Mouse (Mus musculus): ENCODE measurements around the gene Mrpl53. TPM values are rescaled to one million over a fixed set of nuclear protein-coding genes. Genes with fewer than 3 reads are reported as not detected.

Gene Mrpl53
- polyA plus RNA-seq, 1 experiment from 2014 or later, result 134 TPM

GRCm38 (mm10) chr6:83116373-83117164 is 7.7 kb downstream of the Mrpl53 start:
- Histone ChIP-seq H3K4me3 (replicated peaks) (peak overlapping the region; percentile 83), H3K36me3 (peaks cover 34% of the 10 kb centered on the region), H3K27me3 (no peaks in the 10 kb centered on the region), H3K9ac (replicated peaks) (peak overlapping the region; percentile 90), H3K27ac (peak overlapping the region; percentile 78), H3K4me1 (replicated peaks) (peaks cover 33% of the 10 kb centered on the region), H3K4me2 (peak overlapping the region; percentile 96), H3K9me3 (no peaks in the 10 kb centered on the region)
- no peak for ATAC-seq (ENCODE audit: insufficient number of reproducible peaks, insufficient read depth, low FRiP score, low TSS enrichment, low read depth)
- 78% methylated on average over 11 of the region's 11 CpGs for WGBS

- Histone ChIP-seq H3K4me1 (replicated peaks) (peaks cover 33% of the 10 kb centered on the region), H3K4me3 (replicated peaks) (peak overlapping the region; percentile 83), H3K27me3 (no peaks in the 10 kb centered on the region), H3K36me3 (peaks cover 34% of the 10 kb centered on the region), H3K27ac (no peak overlapping the region), H3K9me3 (no peaks in the 10 kb centered on the region), H3K4me2 (peak overlapping the region; percentile 96), H3K9ac (replicated peaks) (0 out of 2 replicates have a peak overlapping the region, but pooled peaks have one; percentile 13)
- WGBS, result 81% methylated on average over 4 of the region's 4 CpGs
- no peak for ATAC-seq (ENCODE audit: insufficient number of reproducible peaks, insufficient read depth, low FRiP score, low TSS enrichment, low read depth)
Measured at GRCm38 (mm10) chr6:83117165-83117438, 8.3 kb downstream of the Mrpl53 start.

- H3K9ac ChIP-seq (replicated peaks), result 0 out of 2 replicates have a peak overlapping the region, but pooled peaks have one; percentile 13
- peaks cover 34% of the 10 kb centered on the region for H3K36me3 ChIP-seq
- H3K4me2 ChIP-seq, result no peak overlapping the region
- no peak overlapping the region for H3K4me3 ChIP-seq (replicated peaks)
- ATAC-seq (ENCODE audit: insufficient number of reproducible peaks, insufficient read depth, low FRiP score, low TSS enrichment, low read depth), result no peak
- no peak overlapping the region for H3K27ac ChIP-seq
- H3K4me1 ChIP-seq (replicated peaks), result peaks cover 37% of the 10 kb centered on the region
- H3K27me3 ChIP-seq, result no peaks in the 10 kb centered on the region
- 94% methylated on average over 13 of the region's 13 CpGs for WGBS
- H3K9me3 ChIP-seq, result no peaks in the 10 kb centered on the region
Measured at GRCm38 (mm10) chr6:83117616-83118015, 8.8 kb downstream of the Mrpl53 start.

DNA sequence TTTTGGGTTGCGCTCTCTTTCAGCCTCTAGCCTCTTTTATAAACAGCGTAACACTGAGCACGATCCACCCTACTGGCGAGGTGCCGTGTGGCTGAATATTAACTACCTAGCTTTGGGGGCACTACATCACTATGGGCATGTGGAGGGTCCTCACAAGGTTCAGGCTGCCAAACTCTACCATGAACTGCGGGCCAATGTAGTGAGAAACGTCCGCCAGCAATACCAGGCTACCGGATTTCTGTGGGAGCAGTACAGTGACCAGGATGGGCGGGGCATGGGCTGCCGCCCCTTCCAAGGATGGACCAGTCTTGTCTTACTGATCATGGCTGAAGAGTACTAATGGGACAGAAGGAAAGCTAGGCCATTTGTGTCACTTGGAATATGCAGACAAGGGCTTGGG is 9.5 kb downstream of the Mrpl53 start:
- no peak overlapping the region for H3K27ac ChIP-seq
- no peak for ATAC-seq (ENCODE audit: insufficient number of reproducible peaks, insufficient read depth, low FRiP score, low TSS enrichment, low read depth)
- H3K36me3 ChIP-seq, result peaks cover 40% of the 10 kb centered on the region
- H3K9ac ChIP-seq (replicated peaks), result no peak overlapping the region
- H3K27me3 ChIP-seq, result no peaks in the 10 kb centered on the region
- WGBS, result 86% methylated on average over 11 of the region's 11 CpGs
- H3K4me3 ChIP-seq (replicated peaks), result no peak overlapping the region
- peaks cover 45% of the 10 kb centered on the region for H3K4me1 ChIP-seq (replicated peaks)
- no peak overlapping the region for H3K4me2 ChIP-seq
- H3K9me3 ChIP-seq, result no peaks in the 10 kb centered on the region

- H3K27ac ChIP-seq, result 0 out of 2 replicates have a peak overlapping the region, but pooled peaks have one; percentile 17
- peaks cover 44% of the 10 kb centered on the region for H3K36me3 ChIP-seq
- ATAC-seq (ENCODE audit: insufficient number of reproducible peaks, insufficient read depth, low FRiP score, low TSS enrichment, low read depth), result no peak
- H3K4me2 ChIP-seq, result peak overlapping the region; percentile 85; the same call in 1 of the 2 replicates
- H3K9ac ChIP-seq (replicated peaks), result no peak overlapping the region
- no peaks in the 10 kb centered on the region for H3K27me3 ChIP-seq
- 89% methylated on average over 14 of the region's 14 CpGs for WGBS
- peak overlapping the region; percentile 61; the same call in 1 of the 2 replicates for H3K4me3 ChIP-seq (replicated peaks)
- peaks cover 52% of the 10 kb centered on the region for H3K4me1 ChIP-seq (replicated peaks)
- H3K9me3 ChIP-seq, result no peaks in the 10 kb centered on the region
Measured at GRCm38 (mm10) chr6:83118825-83119733, 10.2 kb downstream of the Mrpl53 start.

DNA sequence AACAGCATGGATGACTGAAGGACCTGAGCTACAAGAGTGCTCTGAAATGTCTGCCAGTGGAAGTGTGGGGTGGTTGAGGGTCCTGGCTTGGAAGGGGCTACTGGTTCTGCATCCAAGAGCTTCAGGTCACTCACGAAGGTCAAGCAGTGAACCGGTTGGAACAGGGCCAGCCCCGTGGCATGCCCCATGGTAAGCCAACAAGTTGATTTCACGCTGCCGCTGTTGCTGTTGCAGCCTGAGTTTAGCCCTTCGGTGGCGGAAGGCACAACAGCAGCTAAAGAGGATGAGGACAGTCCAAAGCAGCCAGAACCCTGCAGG is 10.9 kb downstream of the Mrpl53 start:
- peak overlapping the region; percentile 85 for H3K4me2 ChIP-seq
- H3K27me3 ChIP-seq, result no peaks in the 10 kb centered on the region
- peak overlapping the region; percentile 17; the same call in 1 of the 2 replicates for H3K27ac ChIP-seq
- no peaks in the 10 kb centered on the region for H3K9me3 ChIP-seq
- peaks cover 44% of the 10 kb centered on the region for H3K36me3 ChIP-seq
- H3K4me1 ChIP-seq (replicated peaks), result peaks cover 52% of the 10 kb centered on the region
- peak overlapping the region; percentile 61 for H3K4me3 ChIP-seq (replicated peaks)
- WGBS, result 78% methylated on average over 7 of the region's 7 CpGs
- no peak for ATAC-seq (ENCODE audit: insufficient number of reproducible peaks, insufficient read depth, low FRiP score, low TSS enrichment, low read depth)
- H3K9ac ChIP-seq (replicated peaks), result peak overlapping the region; percentile 89

DNA sequence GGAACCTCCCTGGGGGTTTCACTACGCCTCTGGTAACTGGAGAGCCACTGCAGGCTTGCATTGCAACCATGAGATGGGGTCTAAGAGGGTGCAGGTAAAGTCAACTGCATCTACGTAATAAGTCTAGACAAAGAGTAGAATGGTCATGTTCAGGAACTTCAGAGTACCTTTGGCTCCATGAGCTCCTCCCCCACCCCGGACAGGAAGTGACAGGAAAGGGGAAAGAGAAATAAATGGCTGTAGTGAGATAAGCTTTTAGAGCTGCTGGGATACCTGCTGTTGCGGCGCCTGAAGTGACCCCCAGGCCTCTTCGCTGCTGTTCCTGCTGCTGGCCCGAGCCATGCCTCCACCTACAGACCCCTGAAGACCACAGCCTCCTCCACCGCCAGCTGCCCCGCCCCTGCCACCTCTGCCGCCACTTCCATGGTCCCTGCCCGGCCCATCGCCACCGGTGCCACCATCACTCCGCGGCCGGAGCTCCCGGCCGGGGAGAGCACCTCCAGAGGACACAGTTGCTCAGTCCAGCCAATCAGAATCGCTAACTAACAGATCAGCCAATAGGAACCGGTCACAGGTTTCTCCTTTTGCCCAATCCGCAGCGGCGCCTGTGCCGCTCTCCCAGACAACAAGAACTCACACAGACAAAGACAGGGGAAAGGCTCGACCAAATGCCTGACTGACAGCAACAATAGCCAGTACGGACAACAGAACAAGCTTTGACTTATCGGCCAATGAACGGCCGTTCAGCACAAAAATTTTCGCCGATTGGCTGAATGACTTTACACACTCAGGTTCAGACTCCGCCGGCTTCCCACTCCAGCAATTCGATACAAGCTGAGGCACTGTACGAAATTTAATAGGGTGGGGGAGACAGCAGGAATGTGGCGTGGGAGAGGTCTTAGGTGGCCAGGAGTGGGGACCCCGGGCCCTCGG is 12.4 kb downstream of the Mrpl53 start, which contains the start of gene Wbp1:
Wbp1 (minus strand) TSS at position 630 of the 933 bp plus-strand sequence.
- WGBS, result under 1% methylated on average over 38 of the region's 38 CpGs
- Histone ChIP-seq H3K27ac (peak within 1 kb of the TSS; percentile 99), H3K36me3 (peaks cover 44% of the 10 kb centered on the region), H3K9ac (replicated peaks) (peak within 1 kb of the TSS; percentile 95), H3K9me3 (no peaks in the 10 kb centered on the region), H3K27me3 (no peaks in the 10 kb centered on the region), H3K4me3 (replicated peaks) (peak within 1 kb of the TSS; percentile 61), H3K4me2 (peak within 1 kb of the TSS; percentile 94), H3K4me1 (replicated peaks) (peaks cover 51% of the 10 kb centered on the region)
- peak; percentile 96 for ATAC-seq (ENCODE audit: insufficient number of reproducible peaks, insufficient read depth, low FRiP score, low TSS enrichment, low read depth)

DNA sequence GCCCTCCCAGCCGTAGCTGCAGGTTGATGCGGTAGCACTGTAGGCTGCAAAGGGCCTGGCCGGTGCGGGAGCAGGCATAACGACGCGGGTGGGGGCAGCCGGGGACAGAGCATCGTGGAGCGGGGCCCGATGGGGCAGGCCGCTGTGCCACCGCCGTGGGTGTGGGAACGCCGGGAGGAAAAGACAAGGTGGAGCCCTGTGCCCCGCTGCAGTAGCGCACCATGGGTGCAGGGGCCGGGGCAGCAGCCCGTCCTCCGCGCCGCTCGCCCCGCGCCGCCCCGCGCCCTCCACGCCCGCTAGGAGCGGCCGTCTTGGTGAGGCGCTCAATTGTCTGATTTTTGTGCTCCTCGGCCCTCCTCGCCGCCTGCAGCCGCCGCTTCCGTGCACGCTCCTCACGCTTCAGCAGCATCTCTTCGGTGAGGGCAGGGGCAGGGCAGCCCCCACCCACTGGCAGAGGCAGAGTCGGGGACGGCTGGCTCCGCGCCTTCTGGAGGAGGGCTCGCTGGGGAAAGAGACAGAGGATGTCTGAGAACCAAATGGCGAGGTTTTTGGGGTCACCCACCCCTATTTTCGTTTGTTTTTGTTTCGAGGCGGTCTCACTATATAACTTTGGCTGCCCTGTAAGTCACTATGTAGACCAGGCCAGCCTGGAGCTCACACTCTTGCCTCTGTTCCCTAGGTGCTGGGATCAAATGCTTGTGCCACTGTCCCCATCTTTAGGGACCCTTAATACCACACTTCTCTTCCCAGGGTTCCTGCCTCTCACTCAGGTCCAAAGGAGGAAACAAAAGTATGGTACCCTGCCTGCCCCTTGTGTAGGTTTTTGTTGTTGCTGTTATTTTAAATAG is 13.2 kb downstream of the Mrpl53 start:
- Histone ChIP-seq H3K36me3 (peaks cover 39% of the 10 kb centered on the region), H3K4me1 (replicated peaks) (peaks cover 43% of the 10 kb centered on the region), H3K9me3 (no peaks in the 10 kb centered on the region), H3K9ac (replicated peaks) (peak overlapping the region; percentile 95), H3K27me3 (no peaks in the 10 kb centered on the region), H3K27ac (peak overlapping the region; percentile 99), H3K4me2 (peak overlapping the region; percentile 94), H3K4me3 (replicated peaks) (peak overlapping the region; percentile 61)
- under 1% methylated on average over 52 of the region's 52 CpGs for WGBS
- no peak; the same call in 1 of the 2 replicates for ATAC-seq (ENCODE audit: insufficient number of reproducible peaks, insufficient read depth, low FRiP score, low TSS enrichment, low read depth)

DNA sequence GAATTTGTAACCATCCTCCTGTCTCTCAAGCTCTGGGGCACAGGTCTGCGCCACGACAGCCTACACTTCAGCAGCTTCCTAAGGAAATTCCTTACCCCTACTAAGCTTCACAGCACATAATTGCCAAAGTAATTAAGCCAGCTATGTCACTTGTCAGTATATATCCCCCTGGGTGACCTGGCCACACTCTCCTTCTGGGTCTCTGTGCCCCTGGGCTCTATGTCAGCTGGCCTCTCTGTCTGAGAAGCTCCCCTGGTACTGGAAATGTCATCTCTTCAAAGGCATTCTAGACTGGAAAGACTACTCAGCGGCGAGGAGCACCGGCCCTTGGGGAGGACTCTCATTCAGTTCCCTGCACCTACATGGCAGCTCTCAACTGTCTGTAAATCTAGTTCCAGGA is 14.1 kb downstream of the Mrpl53 start:
- Histone ChIP-seq H3K27ac (peak overlapping the region; percentile 99; the same call in 1 of the 2 replicates), H3K9me3 (no peaks in the 10 kb centered on the region), H3K27me3 (no peaks in the 10 kb centered on the region), H3K4me2 (peak overlapping the region; percentile 94), H3K36me3 (peaks cover 30% of the 10 kb centered on the region), H3K4me1 (replicated peaks) (peaks cover 43% of the 10 kb centered on the region), H3K9ac (replicated peaks) (peak overlapping the region; percentile 95), H3K4me3 (replicated peaks) (peak overlapping the region; percentile 61)
- ATAC-seq (ENCODE audit: insufficient number of reproducible peaks, insufficient read depth, low FRiP score, low TSS enrichment, low read depth), result no peak
- 82% methylated on average over 5 of the region's 5 CpGs for WGBS

DNA sequence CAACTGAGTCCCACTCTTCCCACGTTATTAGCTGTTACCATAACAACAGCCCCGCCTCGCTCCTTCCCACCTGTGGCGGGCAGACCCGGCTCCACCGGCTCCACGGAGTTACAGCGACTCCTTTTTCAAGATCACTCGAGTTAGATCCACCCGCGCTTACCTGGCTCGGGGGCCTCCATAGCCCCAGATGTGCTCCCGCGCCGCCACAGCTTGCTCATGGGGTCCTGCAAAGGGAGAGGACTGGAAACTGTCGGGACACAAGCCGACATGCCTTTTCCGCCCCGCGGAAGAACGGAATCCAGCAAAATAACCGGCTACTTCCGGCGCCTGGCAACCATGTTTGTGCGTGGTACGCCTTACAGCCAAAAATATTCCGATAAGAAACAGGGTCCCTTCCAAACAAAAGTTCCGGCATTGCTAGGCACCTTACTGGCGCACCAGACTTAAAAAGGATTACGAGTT is 16.0 kb downstream of the Mrpl53 start:
- Histone ChIP-seq H3K27ac (peak overlapping the region; percentile 74), H3K4me1 (replicated peaks) (peaks cover 37% of the 10 kb centered on the region), H3K4me2 (peak overlapping the region; percentile 94), H3K9me3 (no peaks in the 10 kb centered on the region), H3K27me3 (no peaks in the 10 kb centered on the region), H3K9ac (replicated peaks) (peak overlapping the region; percentile 61), H3K36me3 (peaks cover 11% of the 10 kb centered on the region), H3K4me3 (replicated peaks) (peak overlapping the region; percentile 64)
- ATAC-seq (ENCODE audit: insufficient number of reproducible peaks, insufficient read depth, low FRiP score, low TSS enrichment, low read depth), result no peak
- under 1% methylated on average over 30 of the region's 30 CpGs for WGBS
